Mouse (Mus musculus) embryo, embryonic 11 days (tissue): Measurements from ENCODE around the gene Igfbp7.
"Not testable (repeated sequence)": the region's sequence is repeated elsewhere in the genome, so short reads cannot be mapped to it uniquely, and the experiment has no call there.

Source experiments
- DNase-seq: peaks from one replicate; pipeline ENCODE4 v3.0.0-alpha.2; 2015

Igfbp7 gene

DNA sequence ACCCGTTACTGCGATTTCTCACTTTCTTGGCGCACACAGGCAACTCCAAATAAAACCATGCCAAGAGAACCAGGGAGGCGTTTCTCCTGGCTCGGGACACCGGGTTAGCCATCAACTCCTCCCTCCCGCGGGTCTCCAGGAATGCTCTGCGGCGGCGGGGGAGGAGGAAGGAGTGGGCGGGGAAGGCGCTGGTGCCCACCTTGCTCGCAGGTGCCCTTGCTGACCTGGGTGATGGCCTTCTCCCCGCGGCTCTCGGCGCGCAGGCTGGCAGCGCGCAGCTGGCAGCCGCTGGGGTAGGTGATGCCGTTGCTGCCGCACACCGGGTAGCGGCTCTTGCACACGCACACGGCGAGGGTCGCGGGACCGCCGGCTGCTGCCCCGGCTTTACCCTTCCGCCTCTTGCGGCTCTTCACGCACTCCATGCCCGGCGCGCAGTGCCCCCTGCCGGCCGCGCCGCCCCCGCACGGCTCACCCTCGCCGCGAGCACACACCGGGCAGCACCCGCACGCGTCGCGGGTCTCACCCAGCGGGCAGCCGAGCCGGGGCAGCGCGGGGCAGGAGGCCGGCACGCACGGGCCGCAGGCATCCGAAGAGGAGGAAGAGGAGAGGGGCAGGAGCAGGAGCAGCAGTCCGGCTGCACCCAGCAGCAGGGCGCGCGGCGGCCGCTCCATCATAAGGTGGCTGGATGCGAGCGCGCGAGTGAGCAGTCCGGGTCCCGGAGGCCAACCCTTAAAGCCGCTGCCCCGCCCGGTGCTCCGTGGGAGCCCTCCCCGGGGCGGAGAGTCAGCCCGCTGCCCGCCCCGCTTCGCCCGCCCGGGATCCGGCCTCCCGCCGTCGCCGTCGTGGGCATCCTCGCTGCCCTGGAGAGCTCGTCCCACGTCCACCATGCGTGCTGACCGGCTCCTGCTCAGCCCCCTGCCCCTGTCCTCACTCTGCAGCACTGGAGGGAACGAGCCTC is at the start of gene Igfbp7:
Igfbp7 (minus strand) TSS at position 701 of the 958 bp plus-strand sequence.
- DNase-seq = peak; percentile 82

DNA sequence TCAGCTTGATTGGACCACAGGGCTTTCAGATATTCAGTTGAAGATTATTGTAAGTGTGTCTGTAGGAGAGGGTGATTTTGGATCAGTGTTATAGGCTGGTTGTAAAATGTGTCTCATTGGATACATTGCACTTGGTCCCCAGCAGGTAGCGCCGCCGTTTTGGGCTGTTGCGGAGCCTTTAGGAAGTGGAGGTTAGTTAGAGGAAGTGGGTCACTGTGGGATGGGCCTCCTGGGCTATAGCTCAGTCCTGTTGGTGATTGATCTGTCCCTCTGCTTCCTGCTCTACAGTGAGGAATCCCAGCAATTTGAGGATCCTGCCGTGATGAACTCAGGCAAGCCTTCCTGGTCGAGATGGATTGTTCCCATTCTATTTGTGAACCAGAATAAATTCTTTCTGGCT is 44.3 kb upstream of the Igfbp7 start:
- no peak for DNase-seq

DNA sequence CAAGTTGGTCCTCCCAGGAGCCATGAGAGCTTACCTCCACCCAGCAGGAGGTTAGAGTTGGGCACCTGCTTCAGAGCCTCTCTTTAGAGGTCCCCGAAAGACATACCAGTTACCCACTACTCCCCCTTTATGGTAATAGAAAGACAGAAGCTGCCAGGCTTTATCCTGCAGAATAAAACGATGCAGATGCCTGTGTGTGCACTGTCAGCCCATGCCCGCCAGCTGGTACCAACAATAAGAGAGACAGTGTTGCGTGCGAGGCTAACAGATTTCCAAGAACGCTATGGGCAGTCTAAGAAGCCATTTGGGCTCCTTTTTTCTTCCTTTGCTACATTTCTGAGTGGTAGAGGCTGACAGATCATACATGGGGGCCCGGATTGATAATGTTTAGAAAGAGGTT is 41.7 kb upstream of the Igfbp7 start:
- no peak for DNase-seq

DNA sequence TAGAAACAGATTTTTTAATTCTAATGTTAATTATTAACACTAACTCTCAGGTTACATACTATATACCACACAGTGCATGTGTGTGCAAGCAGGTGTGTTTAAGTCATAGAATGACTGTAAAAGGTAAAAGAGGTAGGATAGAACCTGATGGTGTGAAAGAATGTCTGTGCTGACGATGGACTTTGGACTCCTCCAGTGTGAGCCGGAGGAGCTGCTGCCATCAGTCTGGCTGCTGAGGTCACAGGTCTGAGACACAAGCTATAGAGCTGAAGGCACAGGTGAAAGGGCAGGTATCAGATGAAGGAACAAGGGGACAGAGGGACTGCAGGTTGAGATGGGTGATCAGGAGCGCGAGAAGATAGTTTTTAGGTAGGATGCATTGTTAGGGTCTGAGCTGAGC is 37.6 kb upstream of the Igfbp7 start:
- no peak for DNase-seq

DNA sequence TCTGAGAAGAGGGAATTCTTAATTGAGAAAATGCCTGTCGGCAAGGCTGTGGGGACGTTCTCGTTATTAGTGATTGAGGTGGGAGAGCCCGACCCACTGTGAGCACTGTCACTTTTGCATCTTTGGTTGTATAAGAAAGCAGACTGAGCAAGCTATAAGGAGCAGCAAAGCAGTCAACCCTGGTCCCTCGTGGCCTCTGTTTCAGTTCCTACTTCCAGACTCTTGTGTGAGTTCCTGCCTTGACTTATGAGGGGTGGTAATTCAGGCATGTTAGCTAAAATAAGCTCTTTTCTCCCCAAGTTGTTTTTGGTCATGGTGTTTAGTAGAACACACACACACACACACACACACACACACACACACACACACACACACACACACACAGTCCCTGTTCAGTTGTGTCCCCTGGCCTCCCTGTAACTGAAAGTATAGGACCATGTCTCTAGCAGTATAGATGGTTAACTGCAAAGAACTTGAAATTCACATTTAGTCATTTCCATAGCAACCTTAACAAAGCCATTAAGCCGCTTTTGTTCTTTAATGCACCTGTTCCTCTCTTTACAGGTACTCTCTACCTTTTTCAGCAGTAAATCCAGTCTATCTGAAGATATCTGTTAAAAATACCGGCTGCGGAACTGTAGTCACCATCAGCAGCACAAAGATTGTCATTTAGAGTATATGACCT is 36.2 kb upstream of the Igfbp7 start:
- no peak for DNase-seq

DNA sequence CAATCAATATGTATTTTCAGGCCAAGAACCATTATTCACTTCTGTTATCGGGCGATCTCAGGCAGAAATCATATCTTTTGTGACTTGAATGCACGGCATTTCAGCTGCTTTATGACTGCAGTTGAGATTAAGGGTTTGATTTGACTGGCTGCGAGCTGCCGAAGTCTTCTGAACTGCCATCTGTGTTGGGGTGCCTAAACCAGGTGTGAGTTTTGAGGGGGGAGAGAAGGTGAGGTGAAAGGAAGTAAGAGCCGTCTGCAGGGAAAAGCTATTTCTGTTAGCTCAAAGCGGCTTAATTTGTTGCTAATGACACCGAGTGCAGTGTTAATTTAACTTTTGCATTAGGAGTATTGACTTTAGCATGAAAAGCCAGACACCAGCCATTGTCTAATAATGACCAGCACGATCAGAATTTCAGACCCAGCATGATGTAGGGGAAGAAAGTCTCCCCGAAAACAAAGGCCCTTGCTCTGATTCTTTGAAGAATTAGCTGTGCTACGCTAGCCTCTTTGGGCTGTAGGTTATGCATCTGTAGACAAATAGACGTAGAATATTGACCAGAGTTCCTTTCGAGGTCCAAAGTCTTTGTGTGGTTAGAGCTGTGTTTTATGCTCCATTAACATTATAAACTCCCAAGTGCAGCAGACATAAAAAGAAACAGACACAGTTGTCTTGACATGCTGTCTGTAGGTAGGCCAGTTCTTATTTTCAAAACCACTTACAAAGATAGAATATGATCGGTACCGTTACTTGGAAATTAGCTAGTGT is 35.2 kb upstream of the Igfbp7 start:
- no peak for DNase-seq

DNA sequence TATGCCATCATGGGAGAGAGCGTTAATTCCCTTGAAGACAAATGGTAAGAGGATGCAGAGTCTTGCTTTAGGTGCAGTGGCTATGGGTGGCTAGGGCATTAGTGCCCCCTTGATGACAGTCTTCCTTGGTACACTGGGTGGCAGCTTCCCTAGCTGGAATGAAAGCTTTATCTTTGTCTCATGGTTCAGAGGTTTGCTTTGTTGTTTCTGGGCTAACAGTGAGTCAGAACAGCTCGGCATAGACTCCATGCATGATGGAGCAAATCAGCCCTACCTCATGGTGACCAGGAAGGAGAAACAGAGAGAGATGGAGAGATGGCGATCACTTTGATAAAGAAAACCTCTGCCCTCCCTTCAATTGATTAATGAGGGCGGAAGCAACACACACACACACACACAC is 28.5 kb upstream of the Igfbp7 start:
- no peak for DNase-seq

DNA sequence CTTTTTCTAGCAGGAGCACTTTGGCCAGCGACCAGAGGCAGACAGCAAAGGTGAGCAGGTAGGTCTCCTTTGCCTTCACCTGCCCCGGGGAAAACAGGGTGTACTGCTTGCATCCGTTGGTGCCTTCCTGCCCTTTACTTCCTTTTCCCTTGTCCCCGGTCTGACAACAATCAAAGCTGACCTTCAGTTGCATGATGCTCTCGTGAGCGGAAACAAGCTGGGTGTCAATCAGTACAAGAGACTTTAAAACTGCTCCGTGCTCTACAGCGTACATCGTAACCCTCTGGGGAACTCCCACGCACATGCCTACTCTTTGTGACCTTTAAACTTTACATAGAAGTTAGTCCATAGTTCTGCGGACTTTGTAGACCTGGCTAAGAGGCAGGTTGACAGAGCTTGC is 26.2 kb upstream of the Igfbp7 start:
- DNase-seq = no peak

DNA sequence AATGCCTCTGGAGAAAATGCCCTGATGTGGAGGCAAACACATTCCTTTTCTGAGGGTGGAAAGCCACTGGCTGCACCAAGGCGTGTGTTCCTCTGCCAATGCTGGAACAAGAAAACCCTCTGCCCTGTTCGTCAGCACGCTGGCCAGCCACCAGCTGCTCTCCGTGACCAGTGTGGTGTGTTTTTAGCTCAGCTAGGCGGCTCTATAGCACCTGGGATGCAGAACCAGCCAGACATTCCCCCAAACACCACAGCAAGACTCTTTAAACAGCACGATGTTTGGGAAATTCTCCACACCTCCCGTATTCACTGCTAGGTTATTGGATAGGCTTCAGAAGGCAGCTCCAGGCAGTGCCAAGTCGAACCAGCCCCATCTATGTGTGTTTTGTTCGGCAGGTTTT is 25.7 kb upstream of the Igfbp7 start:
- DNase-seq = no peak

DNA sequence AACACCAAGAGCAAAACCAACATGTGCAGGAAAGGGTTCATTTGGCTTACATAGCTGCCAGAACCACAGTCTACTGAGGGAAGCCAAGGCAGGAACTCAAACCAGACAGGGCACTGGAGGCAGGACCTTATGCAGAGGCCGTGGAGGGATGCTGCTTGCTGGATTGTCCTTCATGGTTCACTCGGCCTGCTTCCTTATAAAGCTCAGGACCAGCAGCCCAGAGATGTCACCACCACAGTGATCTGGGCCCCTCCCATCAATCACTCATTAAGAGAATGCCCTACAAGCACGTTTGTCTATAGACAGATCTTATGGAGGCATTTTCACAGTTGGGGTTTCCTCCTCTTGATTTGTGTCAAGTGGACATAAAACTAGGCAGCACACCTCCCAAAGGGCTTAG is 25.3 kb upstream of the Igfbp7 start:
- DNase-seq = no peak

DNA sequence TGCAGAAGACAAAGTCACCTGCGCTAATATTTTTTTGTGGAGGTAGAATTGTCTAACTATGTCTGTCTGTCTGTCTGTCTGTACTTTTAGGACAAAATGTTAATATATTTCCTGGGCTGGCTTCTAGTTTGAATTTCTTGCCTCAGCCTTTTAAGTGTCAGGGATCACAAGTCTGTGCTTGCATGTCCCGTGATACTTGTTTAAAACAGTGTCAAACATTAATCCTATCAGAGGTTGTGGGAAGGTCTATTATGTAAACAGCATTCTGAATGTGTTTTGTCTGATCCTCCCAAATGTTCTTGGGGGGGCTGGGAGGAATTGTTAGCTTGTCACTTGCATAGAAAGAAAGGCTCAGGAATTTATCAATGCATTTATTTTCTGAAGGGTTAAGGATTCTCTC is 24.6 kb upstream of the Igfbp7 start:
- DNase-seq = no peak

DNA sequence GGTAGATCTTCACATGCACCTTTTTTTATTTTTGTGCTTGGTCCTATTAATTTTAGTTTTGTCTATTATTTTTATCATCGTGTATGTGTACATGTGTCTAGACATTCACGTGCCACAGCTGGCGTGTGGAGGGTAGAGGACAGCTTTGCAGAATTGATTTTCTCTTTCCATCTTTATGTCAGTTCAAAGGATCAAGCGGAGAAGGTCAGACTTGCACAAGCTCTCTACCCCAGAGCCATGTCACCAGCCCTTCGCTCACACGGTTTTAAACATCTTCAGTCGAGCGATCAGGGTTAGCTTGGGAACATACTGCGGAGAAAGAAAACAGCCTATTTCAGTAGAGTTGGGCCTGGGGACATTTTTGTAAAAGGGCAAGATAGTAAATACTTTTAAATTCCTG is 23.2 kb upstream of the Igfbp7 start:
- DNase-seq = no peak

DNA sequence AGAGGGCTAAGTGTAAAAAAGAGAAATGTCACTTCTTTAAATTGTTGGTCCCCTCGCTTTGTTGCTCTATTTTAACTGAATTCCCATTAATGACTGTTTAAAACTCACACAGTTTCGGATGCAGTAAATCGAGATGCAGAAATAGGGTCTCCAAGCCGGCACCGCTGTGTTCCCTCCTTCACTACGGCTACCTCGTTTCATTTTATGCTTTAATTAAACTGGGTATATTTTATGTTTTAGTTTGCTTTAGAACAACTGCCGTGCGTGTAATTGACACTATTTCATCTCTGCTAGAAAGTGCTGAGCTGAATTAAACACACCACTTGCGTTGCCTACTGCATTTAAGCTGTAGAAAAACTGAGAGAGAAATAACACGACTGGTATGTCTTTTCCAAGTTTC is 22.6 kb upstream of the Igfbp7 start:
- DNase-seq = no peak

DNA sequence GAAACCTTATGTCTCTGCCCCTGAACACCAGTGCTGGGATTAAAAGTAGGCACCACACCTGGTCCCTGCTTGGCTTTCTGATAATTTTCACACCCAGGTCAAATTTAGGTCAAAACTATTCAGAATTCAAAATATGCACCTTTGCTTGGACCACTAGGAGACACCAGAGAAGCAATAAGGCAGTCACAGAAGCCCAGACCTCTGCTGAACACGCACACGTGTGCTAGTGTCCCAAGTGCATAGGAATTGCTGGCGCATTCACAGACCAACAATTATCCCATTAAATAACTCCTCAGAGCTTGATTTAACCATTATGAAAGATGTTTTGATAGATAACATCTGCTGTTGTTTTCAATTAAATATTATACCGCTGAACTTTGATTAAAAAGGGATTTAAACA is 22.2 kb upstream of the Igfbp7 start:
- no peak for DNase-seq

DNA sequence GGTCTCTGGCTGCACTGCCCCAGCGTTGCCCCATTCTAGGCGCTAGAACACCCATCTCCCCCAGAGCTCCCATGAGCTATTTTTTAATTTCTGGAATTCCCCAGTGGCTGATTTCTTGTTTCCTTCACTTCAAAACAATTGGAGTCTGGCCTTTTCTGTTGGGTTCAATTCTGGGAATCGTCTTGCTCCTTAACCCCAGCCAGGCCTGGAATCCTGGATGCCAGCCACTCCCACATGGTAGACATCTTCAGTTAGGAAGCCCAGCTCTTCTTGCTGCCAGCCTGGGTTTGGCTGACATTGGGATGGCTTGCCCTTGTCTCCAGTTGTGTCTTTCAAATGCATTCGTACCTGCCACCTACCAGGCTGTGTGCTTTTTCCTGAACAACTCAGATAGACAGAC is 20.7 kb upstream of the Igfbp7 start:
- DNase-seq = no peak

DNA sequence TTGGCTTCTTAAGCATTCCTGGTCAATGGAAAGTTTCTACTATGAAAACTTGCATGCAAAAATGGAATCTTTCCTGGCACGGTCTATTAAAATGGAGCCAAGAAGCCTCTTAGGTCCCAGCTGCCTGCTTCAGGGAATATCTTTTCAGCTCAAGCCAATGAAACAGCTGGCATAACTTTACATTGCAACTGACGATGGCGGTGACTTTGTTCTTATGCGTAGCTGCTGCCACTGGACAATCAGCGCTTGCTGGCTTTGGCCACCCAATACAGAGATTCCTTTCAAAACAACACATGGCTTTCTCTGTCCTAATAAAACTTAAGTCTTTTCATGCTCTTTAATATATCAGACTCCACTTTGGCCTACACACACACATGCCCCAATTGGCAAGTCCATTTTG is 20.1 kb upstream of the Igfbp7 start:
- no peak for DNase-seq

DNA sequence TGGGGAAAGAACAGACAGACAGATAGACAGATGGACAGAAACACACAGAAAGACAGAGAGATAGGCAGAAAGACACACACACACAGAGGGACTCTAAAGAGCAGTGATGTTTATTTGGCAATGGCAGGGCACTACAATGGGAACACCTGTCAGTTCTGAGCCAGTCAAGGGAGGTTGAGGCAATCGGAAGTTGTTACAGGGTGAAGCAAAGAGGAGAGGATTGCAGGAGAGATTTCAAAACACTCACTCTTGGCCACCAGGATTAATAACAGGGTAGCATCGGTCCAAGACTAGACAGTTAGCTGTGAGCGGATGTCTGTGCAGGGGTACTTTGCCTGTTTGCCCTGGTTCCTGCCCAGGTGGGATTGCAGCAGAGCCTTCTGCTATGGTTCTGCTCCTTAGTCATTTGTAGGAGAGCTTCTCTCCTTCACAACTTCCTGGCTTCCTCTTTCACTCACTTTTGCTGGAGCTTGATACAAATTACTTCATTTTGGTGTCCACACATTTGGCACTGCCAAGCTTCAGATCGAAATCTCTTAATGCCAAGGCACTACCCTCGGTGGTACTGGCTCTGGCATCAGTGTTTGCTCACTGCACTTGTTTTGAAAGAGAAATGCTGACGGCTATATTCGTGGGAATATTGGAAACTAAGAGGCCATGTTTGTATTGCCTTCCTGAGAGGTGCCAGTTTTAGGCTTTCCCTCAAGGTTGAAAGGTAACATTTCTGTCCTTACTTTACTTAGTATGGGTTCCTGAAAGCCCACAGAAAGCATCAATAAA is 18.1 kb upstream of the Igfbp7 start:
- DNase-seq = no peak

DNA sequence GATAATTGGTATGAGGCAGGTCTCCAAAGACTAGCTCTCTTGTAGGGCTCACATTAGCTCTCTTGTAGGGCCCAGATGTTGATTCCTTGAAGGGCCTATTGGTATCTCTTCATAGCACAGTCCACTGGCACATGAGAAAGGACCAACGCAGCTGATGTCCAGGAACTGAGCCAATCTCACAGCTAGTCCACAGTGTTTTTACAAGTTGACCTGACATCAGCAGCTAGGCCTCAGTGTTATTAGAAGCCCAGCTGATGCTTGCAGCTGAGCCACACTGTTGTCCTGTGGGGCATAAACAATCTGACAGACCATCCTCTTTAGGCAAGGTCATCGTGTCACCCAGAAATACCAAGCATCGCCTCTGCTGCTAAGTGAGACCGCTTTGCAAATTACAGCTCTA is 11.7 kb upstream of the Igfbp7 start:
- DNase-seq = not testable (repeated sequence)

DNA sequence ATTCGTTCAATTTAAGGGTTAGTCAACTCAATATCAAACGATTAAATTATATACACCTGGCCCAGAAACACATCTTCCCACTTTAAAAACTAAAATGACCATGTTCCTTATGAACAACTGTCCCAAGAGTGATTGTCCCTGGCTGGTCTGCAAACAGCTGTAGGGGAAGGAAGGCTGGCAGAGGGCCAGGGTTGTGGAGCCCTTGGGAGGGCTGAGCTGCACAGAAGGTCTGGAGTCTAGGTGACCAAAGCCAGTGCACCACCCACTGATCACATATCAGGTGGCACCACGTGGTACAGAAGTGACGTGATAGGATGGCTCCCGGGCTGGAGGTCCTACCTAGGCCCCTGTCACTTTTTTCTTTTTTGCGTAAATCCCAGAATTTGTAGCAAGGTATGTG is 8.2 kb upstream of the Igfbp7 start:
- no peak for DNase-seq

DNA sequence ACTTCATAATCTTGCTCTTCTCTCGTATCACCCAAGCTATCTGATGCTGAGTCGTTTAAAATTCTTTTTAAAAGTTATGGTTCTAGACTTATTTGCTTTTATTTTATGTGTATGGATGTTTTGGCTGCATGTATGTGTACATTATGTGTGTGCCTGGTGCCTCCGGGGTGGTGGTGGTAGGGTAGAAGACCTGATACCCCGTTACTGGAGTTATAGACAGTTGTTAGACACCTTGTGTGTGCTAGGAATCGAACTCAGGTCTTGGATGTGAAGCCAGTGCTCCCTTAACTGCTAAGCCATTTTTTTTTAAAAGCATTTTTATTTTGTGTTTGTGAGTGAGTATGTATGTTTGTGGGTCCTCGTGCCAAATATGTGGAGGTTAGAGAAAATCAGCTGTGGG is 689 bp upstream of the Igfbp7 start:
- no peak for DNase-seq

DNA sequence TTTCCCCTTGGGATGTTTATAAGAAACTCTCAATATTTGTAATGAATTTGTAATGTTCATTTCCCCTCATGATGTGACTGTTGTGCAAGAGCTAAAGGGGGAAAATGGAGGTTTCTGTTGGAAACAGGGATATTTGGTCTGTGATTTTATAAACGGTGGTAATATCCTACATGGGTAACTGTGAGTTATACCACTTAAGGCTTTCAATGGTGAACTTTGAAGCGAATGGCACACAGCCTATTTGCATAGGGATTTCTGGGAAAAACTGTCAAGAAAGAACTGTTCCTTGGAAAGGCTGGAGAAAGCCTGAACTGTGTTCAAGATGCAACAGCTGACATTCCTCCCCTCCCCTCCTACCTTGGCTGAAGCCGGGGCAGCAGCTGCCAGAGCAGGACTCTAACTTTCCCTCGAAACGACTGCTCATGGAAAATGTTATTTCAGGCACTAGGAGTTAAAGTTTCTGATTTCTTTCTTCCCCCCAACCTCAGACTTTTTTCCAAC is 1.4 kb downstream of the Igfbp7 start:
- no peak for DNase-seq

DNA sequence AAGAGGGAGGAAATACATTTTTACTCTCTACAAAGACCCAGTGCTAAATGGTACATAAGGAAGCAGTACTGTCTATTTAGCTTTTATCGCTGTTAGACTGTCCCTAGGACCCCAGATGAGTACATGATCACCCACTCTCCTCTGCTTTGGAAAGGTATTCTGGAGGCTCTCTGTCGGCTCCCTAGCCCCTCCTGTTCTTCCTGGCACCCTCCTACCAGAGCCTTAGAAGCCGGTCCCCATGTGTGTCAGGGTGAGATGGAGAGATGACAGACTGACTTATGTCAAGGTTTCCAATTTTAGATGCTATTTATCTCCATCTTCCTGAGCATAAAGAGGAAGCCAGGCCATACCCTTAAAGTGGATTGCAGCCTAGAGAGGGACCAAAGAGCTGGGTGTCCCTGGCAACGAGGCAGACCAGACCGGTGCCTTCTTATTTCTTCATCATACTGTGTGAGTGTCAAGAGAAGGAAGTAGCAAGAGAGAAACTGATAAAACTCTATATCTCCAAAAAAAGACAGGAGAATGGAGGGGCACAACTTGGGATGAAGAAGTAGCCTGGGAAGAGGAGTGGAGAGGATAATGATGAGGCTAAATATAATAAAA is 2.3 kb downstream of the Igfbp7 start:
- DNase-seq = no peak
